Mouse (Mus musculus): ENCODE measurements around the gene Dock8. TPM values are rescaled to one million over a fixed set of nuclear protein-coding genes. Genes with fewer than 3 reads are reported as not detected.

Gene Dock8
- polyA plus RNA-seq, 1 experiment, result 0.72 TPM

DNA sequence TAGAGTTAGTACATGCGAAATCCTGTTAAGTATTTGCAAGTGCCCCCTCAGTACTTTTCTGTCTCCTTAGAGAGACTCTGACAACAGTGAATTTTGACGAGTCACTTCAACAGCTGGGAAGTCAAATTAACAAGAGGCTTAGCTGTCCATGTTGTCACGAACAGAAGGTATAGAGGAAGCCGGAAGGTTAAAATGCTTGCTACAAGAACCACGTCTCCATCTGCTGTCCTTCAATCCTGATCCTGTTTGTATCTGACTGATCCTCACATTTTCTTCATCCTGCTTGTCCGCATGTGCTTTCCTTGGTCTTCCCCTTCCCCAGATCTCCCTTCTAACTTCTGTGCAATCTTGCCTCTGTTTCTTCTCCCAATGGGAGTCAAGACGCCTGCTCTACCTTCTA is 53.8 kb downstream of the Dock8 start:
- Histone ChIP-seq H3K27ac (ENCODE audit: insufficient read depth, low read length) (no peak overlapping the region), H3K27me3 (ENCODE audit: control insufficient read depth, insufficient read depth, low read length) (no peaks in the 10 kb centered on the region), H3K4me1 (ENCODE audit: control insufficient read depth, insufficient read depth, low read length) (no peaks in the 10 kb centered on the region), H3K4me3 (replicated peaks; ENCODE audit: insufficient read depth, low read depth, low read length) (no peak overlapping the region)
- WGBS, result 77% methylated on average over 7 of the region's 7 CpGs
- no peak for DNase-seq
- TF ChIP-seq CTCF (IDR thresholded peaks at IDR 0.05; ENCODE audit: borderline replicate concordance, insufficient read depth, low read depth, low read length), result no peak
- no peak for TF ChIP-seq POLR2A (IDR thresholded peaks at IDR 0.05; ENCODE audit: borderline replicate concordance, insufficient read depth, low read length)

DNA sequence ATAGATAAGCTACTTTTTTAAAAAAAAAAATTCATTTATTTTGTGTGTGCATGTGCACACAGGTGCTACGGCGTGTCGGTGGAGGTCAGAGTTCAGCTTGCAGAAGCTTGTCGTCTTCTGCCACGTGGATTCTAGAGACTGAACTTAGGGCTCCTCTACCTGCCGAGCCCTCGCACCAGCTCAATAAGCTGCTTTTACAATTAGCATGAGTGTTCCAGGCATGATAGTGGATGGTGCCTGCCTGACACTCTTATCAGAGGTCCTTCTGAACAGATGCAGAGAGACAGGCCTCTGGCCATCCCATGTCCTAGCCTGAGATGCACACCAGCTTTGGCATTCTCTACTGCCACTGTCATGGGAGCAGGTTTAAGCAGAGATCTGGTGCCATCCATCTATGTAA is 55.7 kb downstream of the Dock8 start:
- Histone ChIP-seq H3K4me3 (replicated peaks; ENCODE audit: insufficient read depth, low read depth, low read length) (no peak overlapping the region), H3K27ac (ENCODE audit: insufficient read depth, low read length) (no peak overlapping the region), H3K27me3 (ENCODE audit: control insufficient read depth, insufficient read depth, low read length) (no peaks in the 10 kb centered on the region), H3K4me1 (ENCODE audit: control insufficient read depth, insufficient read depth, low read length) (no peaks in the 10 kb centered on the region)
- no peak for TF ChIP-seq POLR2A (IDR thresholded peaks at IDR 0.05; ENCODE audit: borderline replicate concordance, insufficient read depth, low read length)
- no peak for TF ChIP-seq CTCF (IDR thresholded peaks at IDR 0.05; ENCODE audit: borderline replicate concordance, insufficient read depth, low read depth, low read length)
- DNase-seq, result no peak
- WGBS, result 95% methylated on average over 7 of the region's 7 CpGs

DNA sequence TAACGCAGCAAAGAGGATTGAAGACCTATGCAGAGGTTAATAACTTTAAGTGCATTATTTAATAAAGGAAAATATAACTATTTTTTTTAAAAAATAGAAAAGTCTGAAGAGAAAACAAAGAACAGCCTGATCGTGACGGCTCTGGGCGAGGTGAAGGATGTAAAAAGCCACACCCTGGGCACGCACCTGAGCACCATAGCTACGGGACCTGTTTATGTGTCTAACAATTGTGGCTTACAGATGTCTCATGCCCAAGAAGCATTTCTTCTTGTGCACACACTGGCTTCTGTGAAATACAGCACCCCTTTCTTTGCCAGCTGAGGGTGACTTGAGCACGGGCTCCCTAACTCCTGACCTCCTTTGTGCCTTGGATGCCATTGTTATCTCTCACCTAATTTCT is 56.2 kb downstream of the Dock8 start:
- TF ChIP-seq POLR2A (IDR thresholded peaks at IDR 0.05; ENCODE audit: borderline replicate concordance, insufficient read depth, low read length), result no peak
- no peak for TF ChIP-seq CTCF (IDR thresholded peaks at IDR 0.05; ENCODE audit: borderline replicate concordance, insufficient read depth, low read depth, low read length)
- 91% methylated on average over 7 of the region's 7 CpGs for WGBS
- no peak overlapping the region for H3K4me3 ChIP-seq (replicated peaks; ENCODE audit: insufficient read depth, low read depth, low read length)
- no peaks in the 10 kb centered on the region for H3K4me1 ChIP-seq (ENCODE audit: control insufficient read depth, insufficient read depth, low read length)
- no peak for DNase-seq
- no peak overlapping the region for H3K27ac ChIP-seq (ENCODE audit: insufficient read depth, low read length)
- no peaks in the 10 kb centered on the region for H3K27me3 ChIP-seq (ENCODE audit: control insufficient read depth, insufficient read depth, low read length)

DNA sequence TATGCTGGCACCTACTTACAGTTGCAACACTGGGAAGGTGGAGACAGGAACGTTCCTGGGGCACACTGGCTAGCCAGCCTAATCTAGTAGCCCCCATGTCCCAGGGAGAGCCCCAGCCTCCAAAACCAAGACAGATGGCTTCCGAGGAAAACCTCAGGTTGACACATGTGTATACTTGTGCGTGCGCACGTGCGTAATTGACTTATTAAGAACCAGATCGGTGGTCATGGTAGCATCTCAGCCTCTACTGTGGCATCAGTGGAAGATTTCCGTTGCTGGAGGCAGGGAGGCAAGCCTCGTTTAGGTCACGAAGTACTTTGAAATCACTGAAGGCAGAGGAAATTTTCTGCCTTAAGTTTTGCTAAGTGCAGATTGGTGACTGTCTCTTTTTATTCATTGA is 56.9 kb downstream of the Dock8 start:
- Histone ChIP-seq H3K27ac (ENCODE audit: insufficient read depth, low read length) (no peak overlapping the region), H3K4me3 (replicated peaks; ENCODE audit: insufficient read depth, low read depth, low read length) (no peak overlapping the region), H3K4me1 (ENCODE audit: control insufficient read depth, insufficient read depth, low read length) (no peaks in the 10 kb centered on the region), H3K27me3 (ENCODE audit: control insufficient read depth, insufficient read depth, low read length) (no peaks in the 10 kb centered on the region)
- TF ChIP-seq POLR2A (IDR thresholded peaks at IDR 0.05; ENCODE audit: borderline replicate concordance, insufficient read depth, low read length) (no peak), CTCF (IDR thresholded peaks at IDR 0.05; ENCODE audit: borderline replicate concordance, insufficient read depth, low read depth, low read length) (no peak)
- WGBS, result 78% methylated on average over 10 of the region's 10 CpGs
- DNase-seq, result no peak

DNA sequence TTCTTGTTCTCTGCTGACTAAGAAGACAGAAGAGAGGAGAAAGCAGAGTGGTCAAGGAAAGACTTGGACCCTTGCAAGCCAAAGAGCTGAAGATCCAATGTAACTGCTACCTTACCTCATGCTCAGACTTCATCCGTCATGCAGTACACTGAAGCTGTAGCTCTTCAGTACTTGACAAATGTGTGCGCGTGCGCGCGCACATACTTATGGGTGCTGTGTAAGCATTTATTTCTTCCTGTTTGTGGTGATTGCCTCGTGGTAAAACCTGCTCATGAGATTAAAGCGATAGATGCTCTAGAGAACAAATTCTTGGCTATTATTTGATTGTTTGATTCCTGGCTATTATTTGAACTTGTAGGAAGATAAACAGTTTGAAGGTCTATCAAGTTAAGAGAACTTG is 58.5 kb downstream of the Dock8 start:
- TF ChIP-seq CTCF (IDR thresholded peaks at IDR 0.05; ENCODE audit: borderline replicate concordance, insufficient read depth, low read depth, low read length) (no peak), POLR2A (IDR thresholded peaks at IDR 0.05; ENCODE audit: borderline replicate concordance, insufficient read depth, low read length) (no peak)

DNA sequence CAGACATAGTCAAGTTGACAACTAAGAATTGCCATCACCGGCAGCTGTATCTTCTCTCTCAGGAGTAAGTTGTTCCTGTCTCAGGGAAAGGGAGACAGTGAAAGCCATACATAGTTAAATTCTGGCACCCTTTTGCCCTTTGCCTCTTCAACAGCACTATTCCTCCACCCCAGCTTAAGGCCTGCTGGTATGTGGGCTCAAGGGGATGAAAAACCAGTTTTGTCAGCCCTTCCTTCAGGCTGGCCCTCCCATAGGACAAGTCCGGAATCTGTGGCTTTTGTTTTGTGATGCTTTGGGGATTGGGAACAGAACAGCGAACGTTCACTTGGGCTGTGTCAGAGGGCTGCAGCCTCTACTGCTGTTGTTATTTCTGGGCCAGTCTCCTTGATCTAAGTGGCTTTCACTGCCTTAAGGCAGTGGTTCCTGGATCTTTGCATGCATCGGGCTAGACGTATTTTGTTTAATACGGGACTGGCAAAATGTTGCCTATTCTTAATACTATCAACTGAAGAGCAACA is 60.6 kb downstream of the Dock8 start:
- H3K4me1 ChIP-seq (ENCODE audit: control insufficient read depth, insufficient read depth, low read length), result no peaks in the 10 kb centered on the region
- H3K27ac ChIP-seq (ENCODE audit: insufficient read depth, low read length), result no peak overlapping the region
- no peak overlapping the region for H3K4me3 ChIP-seq (replicated peaks; ENCODE audit: insufficient read depth, low read depth, low read length)
- H3K27me3 ChIP-seq (ENCODE audit: control insufficient read depth, insufficient read depth, low read length), result no peaks in the 10 kb centered on the region
- DNase-seq, result no peak
- TF ChIP-seq CTCF (IDR thresholded peaks at IDR 0.05; ENCODE audit: borderline replicate concordance, insufficient read depth, low read depth, low read length), result no peak
- no peak for TF ChIP-seq POLR2A (IDR thresholded peaks at IDR 0.05; ENCODE audit: borderline replicate concordance, insufficient read depth, low read length)
- WGBS, result 65% methylated on average over 7 of the region's 7 CpGs

More for the DNA sequence above, 58.5 kb downstream of the Dock8 start:
- WGBS, result 93% methylated on average over 8 of the region's 8 CpGs
- no peaks in the 10 kb centered on the region for H3K27me3 ChIP-seq (ENCODE audit: control insufficient read depth, insufficient read depth, low read length)
- H3K4me3 ChIP-seq (replicated peaks; ENCODE audit: insufficient read depth, low read depth, low read length), result no peak overlapping the region
- DNase-seq, result no peak
- H3K27ac ChIP-seq (ENCODE audit: insufficient read depth, low read length), result no peak overlapping the region
- no peaks in the 10 kb centered on the region for H3K4me1 ChIP-seq (ENCODE audit: control insufficient read depth, insufficient read depth, low read length)

DNA sequence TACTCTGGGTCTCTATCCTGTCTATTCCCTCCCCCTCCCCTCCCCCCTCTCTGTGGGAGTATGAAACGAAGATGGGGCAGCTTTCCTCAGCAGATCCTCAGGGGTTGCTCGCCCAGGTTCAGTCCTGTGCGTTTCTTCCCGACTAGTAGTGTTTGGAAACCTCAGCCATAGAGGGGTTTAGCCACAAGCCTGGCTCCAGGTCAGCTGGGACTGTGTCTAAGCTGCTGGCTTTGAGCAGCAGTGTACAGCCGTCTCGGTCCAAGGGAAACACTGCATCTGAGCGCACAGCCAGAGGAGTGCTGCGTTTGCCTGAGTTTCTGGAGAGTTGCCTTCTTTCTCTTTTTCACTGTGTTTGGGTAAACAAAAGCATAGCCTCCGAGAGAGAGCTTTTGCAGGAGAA is 61.0 kb downstream of the Dock8 start:
- Histone ChIP-seq H3K27me3 (ENCODE audit: control insufficient read depth, insufficient read depth, low read length) (no peaks in the 10 kb centered on the region), H3K4me1 (ENCODE audit: control insufficient read depth, insufficient read depth, low read length) (no peaks in the 10 kb centered on the region), H3K27ac (ENCODE audit: insufficient read depth, low read length) (no peak overlapping the region), H3K4me3 (replicated peaks; ENCODE audit: insufficient read depth, low read depth, low read length) (no peak overlapping the region)
- peak in 1 of 2 experiments; percentile 6 for DNase-seq
- TF ChIP-seq CTCF (IDR thresholded peaks at IDR 0.05; ENCODE audit: borderline replicate concordance, insufficient read depth, low read depth, low read length), result no peak
- no peak for TF ChIP-seq POLR2A (IDR thresholded peaks at IDR 0.05; ENCODE audit: borderline replicate concordance, insufficient read depth, low read length)
- 15% methylated on average over 9 of the region's 9 CpGs for WGBS

DNA sequence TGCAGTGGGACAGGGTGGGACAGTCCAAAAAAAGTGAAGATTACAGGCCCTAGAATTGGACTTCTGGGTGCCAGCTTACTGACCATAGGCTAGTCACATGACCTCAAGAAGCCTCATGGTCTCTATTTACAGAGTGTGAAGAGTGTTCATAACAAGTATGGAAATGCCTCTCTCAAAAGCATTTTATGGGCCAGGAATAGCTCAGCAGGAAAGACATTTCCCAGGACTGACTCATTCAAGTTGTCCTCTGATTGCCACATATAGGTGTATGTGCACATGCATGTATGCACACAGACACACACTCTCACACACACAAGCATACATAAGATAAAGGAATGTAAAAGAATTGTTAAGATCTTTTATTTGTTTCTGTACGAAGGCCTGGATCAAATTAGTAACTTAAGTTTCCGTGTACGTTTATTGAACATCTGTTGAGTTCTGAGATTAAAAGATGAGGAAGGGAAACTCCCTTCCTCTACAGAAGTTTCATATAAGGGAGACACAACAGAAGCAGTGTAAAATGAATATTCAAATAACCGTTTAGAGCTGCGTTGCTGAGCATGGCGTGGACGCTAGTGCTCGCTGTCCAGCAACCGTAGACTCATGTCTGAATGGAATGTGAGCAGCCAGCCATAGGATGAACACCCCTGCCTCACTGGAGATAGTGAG is 63.0 kb downstream of the Dock8 start:
- TF ChIP-seq POLR2A (IDR thresholded peaks at IDR 0.05; ENCODE audit: borderline replicate concordance, insufficient read depth, low read length) (no peak), CTCF (IDR thresholded peaks at IDR 0.05; ENCODE audit: borderline replicate concordance, insufficient read depth, low read depth, low read length) (no peak)

More for the DNA sequence above, 63.0 kb downstream of the Dock8 start:
- Histone ChIP-seq H3K4me3 (replicated peaks; ENCODE audit: insufficient read depth, low read depth, low read length) (no peak overlapping the region), H3K4me1 (ENCODE audit: control insufficient read depth, insufficient read depth, low read length) (no peaks in the 10 kb centered on the region), H3K27me3 (ENCODE audit: control insufficient read depth, insufficient read depth, low read length) (no peaks in the 10 kb centered on the region), H3K27ac (ENCODE audit: insufficient read depth, low read length) (no peak overlapping the region)
- 90% methylated on average over 9 of the region's 9 CpGs for WGBS
- no peak for DNase-seq

Data from cerebellum, adult 2 months (tissue).